Mouse (Mus musculus): ENCODE measurements at regions not wholly inside any gene's neighbourhood (a gene's known extent, or its start where the extent isn't known, plus 50 kb on each side); places are given as distances from the start of the nearest gene placed in this dataset.

- no peak for DNase-seq (ENCODE audit: low spot score in 2 of 2)
Observed at GRCm38 (mm10) chr13:63627184-63627893, 53.9 kb upstream of the Ptch1 start.

GRCm38 (mm10) chr13:63627894-63628287 is 54.5 kb upstream of the Ptch1 start:
- no peak for DNase-seq (ENCODE audit: low spot score in 2 of 2)

- no peak for DNase-seq (ENCODE audit: low spot score in 2 of 2)
Observed at GRCm38 (mm10) chr13:63631771-63632347, 58.5 kb upstream of the Ptch1 start.

- DNase-seq (ENCODE audit: low spot score in 2 of 2): no peak
Observed at GRCm38 (mm10) chr13:63634294-63634693, 60.9 kb upstream of the Ptch1 start.

- DNase-seq (ENCODE audit: low spot score in 2 of 2): no peak
Observed at GRCm38 (mm10) chr13:63641649-63642226, 68.3 kb upstream of the Ptch1 start.

DNA sequence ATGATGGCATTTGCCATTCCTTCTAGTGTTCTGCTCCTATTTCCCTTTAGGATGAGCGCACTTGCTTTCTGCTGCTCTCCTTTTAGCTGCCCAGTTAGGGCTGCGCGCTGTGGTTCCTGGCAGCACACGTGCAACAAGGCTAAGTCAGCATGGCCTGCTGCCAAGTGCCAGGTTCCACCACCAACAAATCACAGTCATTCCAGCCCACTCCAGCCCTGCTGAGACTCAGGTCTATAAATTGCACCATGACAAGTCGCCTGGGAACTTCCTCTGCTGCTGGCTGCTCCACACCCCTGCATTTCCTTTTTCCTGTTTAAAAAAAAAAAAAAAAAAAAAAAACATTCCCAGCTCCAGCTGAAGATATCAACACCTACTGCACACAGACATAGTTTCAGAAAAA is 69.2 kb upstream of the Ptch1 start:
- peak; percentile 10 to 11 for DNase-seq (ENCODE audit: low spot score in 2 of 2)

DNA sequence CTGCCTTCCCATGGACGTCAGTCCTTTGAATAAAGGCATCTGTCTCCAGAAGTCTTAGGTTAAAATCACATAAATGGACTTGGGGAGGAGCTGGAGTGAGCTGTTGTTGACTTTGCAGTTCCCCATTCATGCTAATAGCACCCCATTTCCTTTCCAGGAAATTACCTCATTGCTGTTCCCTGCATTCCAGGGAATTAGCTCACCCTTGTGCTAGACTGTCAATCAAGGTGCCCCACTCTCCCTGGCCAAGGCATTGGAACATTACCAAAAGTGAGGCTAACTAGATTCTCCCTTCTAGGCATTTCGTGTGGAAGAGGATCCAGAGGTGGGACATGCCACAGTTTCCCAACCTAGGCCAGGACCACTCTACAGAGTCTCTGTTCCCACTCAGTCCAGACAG is 70.0 kb upstream of the Ptch1 start:
- DNase-seq (ENCODE audit: low spot score in 2 of 2): no peak

GRCm38 (mm10) chr13:63644308-63644707 is 70.9 kb upstream of the Ptch1 start:
- DNase-seq (ENCODE audit: low spot score in 2 of 2): no peak

- no peak for DNase-seq (ENCODE audit: low spot score in 2 of 2)
Observed at GRCm38 (mm10) chr13:63649058-63649647, 75.8 kb upstream of the Ptch1 start.

GRCm38 (mm10) chr13:63654514-63654913 is 81.1 kb upstream of the Ptch1 start:
- peak in 1 of 2 experiments; percentile 3 for DNase-seq (ENCODE audit: low spot score in 2 of 2)

GRCm38 (mm10) chr13:63657115-63657514 is 83.7 kb upstream of the Ptch1 start:
- no peak for DNase-seq (ENCODE audit: low spot score in 2 of 2)

DNA sequence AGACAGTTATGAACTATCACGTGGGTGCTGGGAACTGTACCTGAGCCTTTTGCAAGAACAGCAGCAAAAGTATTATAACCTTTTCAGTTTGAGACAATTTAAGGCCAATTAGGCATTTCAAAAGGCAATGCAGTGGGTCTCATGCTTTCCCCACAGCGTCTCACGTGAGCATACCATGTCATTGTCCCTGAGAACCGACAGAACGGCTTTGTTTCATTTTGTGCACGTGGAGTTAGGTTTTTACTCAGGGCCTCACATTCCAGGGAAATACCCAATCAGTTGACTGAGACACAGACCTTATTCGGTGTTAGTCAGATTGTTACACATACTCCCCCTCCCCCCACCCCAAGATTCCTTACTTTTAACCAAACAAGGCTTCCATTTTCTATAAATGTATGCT is 86.0 kb upstream of the Ptch1 start:
- DNase-seq (ENCODE audit: low spot score in 2 of 2): no peak

DNA sequence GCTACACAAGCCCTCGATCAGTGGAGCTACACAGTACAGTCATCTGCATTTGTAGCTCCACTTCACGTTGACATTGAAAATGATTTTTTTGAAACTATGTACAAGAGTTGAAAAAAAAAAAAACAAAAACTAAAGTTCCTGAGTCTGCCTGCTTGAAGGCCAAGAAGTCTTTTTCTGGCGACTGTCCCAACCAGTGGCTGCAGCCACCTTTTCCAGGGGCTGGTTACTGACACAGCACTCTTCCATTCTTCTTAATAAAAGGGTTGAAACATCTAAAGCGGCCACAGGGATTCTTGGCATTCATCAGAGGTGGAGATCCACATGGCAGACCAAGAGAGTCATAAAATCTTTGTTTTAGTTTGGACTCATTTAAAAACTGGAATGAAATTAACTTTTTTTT is 87.0 kb upstream of the Ptch1 start:
- DNase-seq (ENCODE audit: low spot score in 2 of 2): no peak

DNA sequence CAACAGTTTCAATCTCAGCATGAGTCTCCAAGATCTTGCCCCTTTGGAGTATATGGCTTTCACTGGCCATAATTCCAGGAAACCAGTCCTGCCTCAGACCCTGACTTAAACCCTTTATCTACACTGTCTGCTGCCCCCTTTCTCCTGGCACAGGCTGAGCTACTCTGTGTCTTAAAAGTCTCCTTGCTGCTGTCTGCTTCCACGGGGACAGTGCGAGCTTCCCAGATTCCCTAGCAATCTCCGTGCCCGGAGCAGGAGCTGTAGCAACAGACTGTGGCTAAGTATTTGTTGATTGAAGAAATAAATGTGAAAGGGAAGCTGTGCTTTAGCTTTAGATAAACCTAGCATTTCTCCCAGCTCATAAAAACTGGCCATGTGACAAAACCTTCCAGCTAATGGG is 95.2 kb upstream of the Ptch1 start:
- no peak for DNase-seq (ENCODE audit: low spot score in 2 of 2)

DNA sequence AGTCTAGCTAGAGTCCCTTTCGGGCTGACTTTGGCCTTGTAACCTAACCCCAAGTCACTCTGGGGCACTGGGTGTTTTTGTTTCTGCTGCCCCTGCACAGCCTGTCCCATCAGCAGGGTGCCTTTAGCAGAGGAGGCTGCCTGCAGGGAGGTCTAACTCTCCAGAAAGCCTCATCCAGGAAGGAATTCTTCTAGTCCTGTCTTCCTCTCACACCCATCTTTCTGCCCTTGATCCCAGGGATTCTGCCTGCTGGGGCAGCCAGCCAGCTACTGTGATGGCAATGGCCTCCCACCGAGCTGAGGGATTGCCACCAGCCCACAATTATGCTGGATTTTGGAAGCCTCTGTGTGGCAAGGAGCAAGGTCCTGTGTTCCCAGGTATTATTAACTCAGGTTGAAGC is 95.6 kb upstream of the Ptch1 start:
- DNase-seq (ENCODE audit: low spot score in 2 of 2): no peak

DNA sequence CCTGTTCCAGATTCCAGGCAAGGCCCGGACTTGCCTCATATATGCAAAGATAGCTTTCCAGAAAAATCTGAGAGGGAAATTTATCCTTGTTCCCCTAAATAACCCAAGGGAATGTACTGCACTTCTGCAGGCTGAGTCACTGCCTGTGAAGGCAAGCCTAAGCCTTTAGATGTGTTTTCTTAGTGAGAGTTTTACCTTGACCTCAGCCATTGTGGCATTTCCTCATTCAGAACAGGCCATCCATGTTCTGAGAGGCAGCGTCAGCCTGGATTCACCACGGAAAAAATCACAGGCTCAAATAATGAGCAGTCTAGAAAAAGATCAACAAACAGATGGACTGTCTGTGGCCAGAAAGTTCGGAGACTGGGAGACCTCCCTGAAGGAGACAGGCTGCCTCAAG is 99.0 kb upstream of the Ptch1 start:
- no peak for DNase-seq (ENCODE audit: low spot score in 2 of 2)

GRCm38 (mm10) chr13:63677696-63678095 is 104.3 kb upstream of the Ptch1 start:
- DNase-seq (ENCODE audit: low spot score in 2 of 2): no peak

GRCm38 (mm10) chr13:63678265-63679260 is 105.2 kb upstream of the Ptch1 start:
- no peak for DNase-seq (ENCODE audit: low spot score in 2 of 2)

DNA sequence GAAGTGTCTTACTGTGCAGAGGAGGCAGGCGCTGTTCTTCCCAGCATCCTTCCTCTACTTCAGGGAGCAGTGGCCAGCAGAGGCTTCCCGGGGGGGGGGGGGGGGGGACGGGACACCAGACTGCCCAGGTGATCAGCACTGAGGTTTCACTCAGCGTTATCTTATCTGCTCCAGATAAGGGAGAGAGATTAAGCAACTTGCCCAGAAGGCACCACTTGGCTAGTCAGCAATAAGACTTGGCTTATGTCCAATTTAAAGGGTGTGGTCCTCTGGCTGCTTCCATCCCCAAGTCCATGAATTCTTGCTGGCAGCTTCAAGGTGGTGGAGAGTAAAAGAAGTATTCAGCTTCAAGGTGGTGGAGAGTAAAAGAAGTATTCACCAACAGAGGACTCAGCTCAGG is 108.9 kb upstream of the Ptch1 start:
- no peak for DNase-seq (ENCODE audit: low spot score in 2 of 2)

GRCm38 (mm10) chr13:63691974-63692373 is 118.6 kb upstream of the Ptch1 start:
- peak; percentile 65 to 66 for DNase-seq (ENCODE audit: low spot score in 2 of 2)

GRCm38 (mm10) chr13:63693636-63694035 is 120.2 kb upstream of the Ptch1 start:
- DNase-seq (ENCODE audit: low spot score in 2 of 2): no peak
